Mouse (Mus musculus) liver, embryonic 11.5 days (tissue): ENCODE results near the gene Anapc1. TPM values are rescaled to one million over a fixed set of nuclear protein-coding genes. Genes with fewer than 3 reads are reported as not detected.

ENCODE experiments used
- ATAC-seq: fragments of 200-750 bp; cut with Nextera tagmentation; replicated peaks from 2 replicates; pipeline ENCODE4 v1.8.0; 2017; ENCODE audit warnings: moderate number of reproducible peaks, mild to moderate bottlenecking, moderate TSS enrichment, moderate library complexity; ENCODE audit not compliant: low FRiP score
- DNase-seq: peaks from one replicate; pipeline ENCODE4 v3.0.0-alpha.2; 2017; ENCODE audit warnings: low spot score
- H3K27ac ChIP-seq: fragments of 300-500 bp; sonication (generic); 2 replicates; pipeline ENCODE4 v1.5.1; 2014; ENCODE audit warnings: mild to moderate bottlenecking, low read depth, low read length, control low read depth
- H3K27me3 ChIP-seq: fragments of 300-500 bp; sonication (generic); replicated peaks from 2 replicates; pipeline ENCODE4 v1.6.1; 2014; ENCODE audit warnings: low read length, mixed read lengths; ENCODE audit not compliant: control insufficient read depth, insufficient read depth
- H3K36me3 ChIP-seq: fragments of 300-500 bp; sonication (generic); 2 replicates; pipeline ENCODE4 v1.6.1; 2014; ENCODE audit warnings: mild to moderate bottlenecking, low read length, moderate library complexity, mixed read lengths; ENCODE audit not compliant: control insufficient read depth, insufficient read depth
- H3K4me1 ChIP-seq: fragments of 300-500 bp; sonication (generic); replicated peaks from 2 replicates; pipeline ENCODE4 v1.6.1; 2014; ENCODE audit warnings: low read length, mixed read lengths; ENCODE audit not compliant: control insufficient read depth, insufficient read depth
- H3K4me2 ChIP-seq: fragments of 300-500 bp; sonication (generic); 2 replicates; pipeline ENCODE4 v1.6.1; 2014; ENCODE audit warnings: mild to moderate bottlenecking, control low read depth, moderate library complexity
- H3K4me3 ChIP-seq: fragments of 300-500 bp; sonication (generic); 2 replicates; pipeline ENCODE4 v1.5.1; 2014; ENCODE audit warnings: low read depth, low read length, control low read depth
- H3K9ac ChIP-seq: fragments of 300-500 bp; sonication (generic); 2 replicates; pipeline ENCODE4 v1.6.1; 2014; ENCODE audit warnings: low read depth, low read length, control low read depth
- H3K9me3 ChIP-seq: fragments of 300-500 bp; sonication (generic); 2 replicates; pipeline ENCODE4 v1.6.1; 2016; ENCODE audit warnings: low read length, inconsistent platforms, mixed read lengths; ENCODE audit not compliant: control insufficient read depth
- WGBS: fragments of 180-500 bp; shearing (Covaris S2); extraction: QIAGEN DNeasy Blood & Tissue Kit; methylation state at CpG from one replicate; pipeline ENCODE4 v1.1.7; 2014; 5-methylcytosine and 5-hydroxymethylcytosine counted together
- polyA plus RNA-seq: library from polyadenylated mRNA; unstranded; fragments of >200 nt; fragmentation: Nextera tagmentation; extraction: Ambion mirVana; gene quantifications from 2 replicates; pipeline ENCODE4 v1.2.1, GENCODE M21; 2014

Gene Anapc1
- polyA plus RNA-seq, 1 experiment from 2014 or later, result 88.6 TPM

DNA sequence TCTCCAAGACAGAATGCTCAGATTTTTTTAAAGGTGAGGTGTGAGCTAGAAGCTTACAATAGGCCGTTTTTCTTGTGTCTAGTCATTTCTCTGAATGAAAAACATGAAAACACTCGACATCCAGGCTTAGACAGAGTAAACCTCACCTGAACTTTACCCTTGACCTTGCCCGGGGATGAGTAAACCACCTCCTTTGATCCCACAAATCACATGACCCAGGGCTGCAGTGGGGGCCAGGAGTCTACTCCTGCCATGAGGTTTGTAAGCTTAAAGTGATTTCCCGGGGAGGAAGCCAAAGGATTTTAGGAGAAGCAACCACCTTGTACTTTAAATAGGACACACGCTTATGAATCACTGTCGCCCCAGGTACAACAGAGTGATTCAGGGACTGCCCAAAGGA lies 119.2 kb downstream of the Anapc1 start:
- H3K9me3 ChIP-seq, result no peaks in the 10 kb centered on the region
- no peaks in the 10 kb centered on the region for H3K36me3 ChIP-seq
- ATAC-seq, result peak; percentile 58; the same call in 1 of the 2 replicates
- H3K9ac ChIP-seq, result no peak overlapping the region
- H3K27me3 ChIP-seq, result no peaks in the 10 kb centered on the region
- H3K4me3 ChIP-seq, result no peak overlapping the region
- 62% methylated on average over 6 of the region's 6 CpGs for WGBS
- DNase-seq, result no peak
- H3K4me2 ChIP-seq, result no peak overlapping the region
- no peak overlapping the region for H3K27ac ChIP-seq
- no peaks in the 10 kb centered on the region for H3K4me1 ChIP-seq

- no peak for DNase-seq
Measured at GRCm38 (mm10) chr2:128566304-128567147, 120.7 kb downstream of the Anapc1 start.

GRCm38 (mm10) chr2:128565904-128566303 lies 121.3 kb downstream of the Anapc1 start:
- no peak for ATAC-seq
- H3K4me3 ChIP-seq, result no peak overlapping the region
- no peaks in the 10 kb centered on the region for H3K27me3 ChIP-seq
- 70% methylated on average over 8 of the region's 8 CpGs for WGBS
- DNase-seq, result no peak
- no peaks in the 10 kb centered on the region for H3K9me3 ChIP-seq
- H3K36me3 ChIP-seq, result no peaks in the 10 kb centered on the region
- H3K9ac ChIP-seq, result no peak overlapping the region
- no peak overlapping the region for H3K27ac ChIP-seq
- H3K4me2 ChIP-seq, result no peak overlapping the region
- H3K4me1 ChIP-seq, result no peaks in the 10 kb centered on the region

More at GRCm38 (mm10) chr2:128566304-128567147, 120.7 kb downstream of the Anapc1 start:
- Histone ChIP-seq H3K9ac (no peak overlapping the region), H3K27me3 (no peaks in the 10 kb centered on the region), H3K4me3 (no peak overlapping the region), H3K36me3 (no peaks in the 10 kb centered on the region), H3K27ac (no peak overlapping the region), H3K9me3 (no peaks in the 10 kb centered on the region), H3K4me1 (no peaks in the 10 kb centered on the region), H3K4me2 (no peak overlapping the region)
- 72% methylated on average over 10 of the region's 10 CpGs for WGBS
- ATAC-seq, result no peak

GRCm38 (mm10) chr2:128564195-128564594 lies 123.0 kb downstream of the Anapc1 start:
- no peak for ATAC-seq
- Histone ChIP-seq H3K9ac (no peak overlapping the region), H3K9me3 (no peaks in the 10 kb centered on the region), H3K4me2 (no peak overlapping the region), H3K36me3 (no peaks in the 10 kb centered on the region), H3K4me3 (no peak overlapping the region), H3K27me3 (no peaks in the 10 kb centered on the region), H3K27ac (no peak overlapping the region), H3K4me1 (no peaks in the 10 kb centered on the region)
- 82% methylated on average over 3 of the region's 3 CpGs for WGBS
- DNase-seq, result no peak

Other genes with a start within 250 kb of the Anapc1 start
- gene Spdye4c, start 96.2 kb downstream of the Anapc1 start, polyA plus RNA-seq, result not detected in 2 replicates
- gene Mertk, start 11.6 kb upstream of the Anapc1 start, polyA plus RNA-seq, result 4.9 and 6.6 TPM in 2 replicates
- 15.5 and 16.0 TPM in 2 replicates for gene Tmem87b, start 130.7 kb upstream of the Anapc1 start, polyA plus RNA-seq
- gene Fbln7, start 175.6 kb upstream of the Anapc1 start, polyA plus RNA-seq, result 0.62 and 0.90 TPM in 2 replicates